ENCODE assay signal across 8 mouse cellular contexts in the genomic region with DNA sequence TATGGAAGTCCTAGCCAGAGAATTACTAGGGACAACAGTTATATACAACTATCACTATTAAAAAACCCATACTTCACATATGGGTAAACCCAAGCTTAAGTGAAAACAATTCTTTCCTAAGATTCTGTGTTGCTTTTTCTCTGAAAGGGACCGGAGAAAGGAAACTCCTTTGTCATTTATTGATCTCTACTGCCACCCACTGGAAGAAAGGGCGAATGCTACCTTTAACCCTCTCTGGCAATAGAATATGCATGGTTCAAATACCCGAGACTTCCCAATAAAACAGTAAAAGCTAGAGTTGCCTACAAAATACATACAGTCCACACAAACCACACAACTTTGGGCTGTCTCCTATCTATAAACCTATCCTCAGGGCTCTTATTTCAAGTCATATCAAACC. TPM values are rescaled to one million over a fixed set of nuclear protein-coding genes. Genes with fewer than 3 reads are reported as not detected.
DNase-seq lines count a peak whose midpoint lies in the region; ATAC-seq and TF ChIP-seq lines count a peak whose summit lies in the region.

No protein-coding gene starts in this region.

- H3K27me3 ChIP-seq in kidney, postnatal 0 days (ENCODE audit: insufficient read depth, low read length), result no peaks in the 10 kb centered on the region
- 0 out of 2 replicates have a peak, but pooled peaks cover 5% of the 10 kb centered on the region for H3K27me3 ChIP-seq in limb, embryonic 14.5 days (ENCODE audit: control insufficient read depth, insufficient read depth, low read length)

- TF ChIP-seq CTCF in kidney, postnatal 0 days (IDR thresholded peaks at IDR 0.05; ENCODE audit: low read depth), result peak; percentile 71

- no peak for ATAC-seq in kidney, postnatal 0 days (replicated peaks; ENCODE audit: low FRiP score, low read depth)
- no peak for ATAC-seq in limb, embryonic 14.5 days (ENCODE audit: low FRiP score, low read depth)

- no peak overlapping the region for H3K4me3 ChIP-seq in kidney, postnatal 0 days (replicated peaks; ENCODE audit: low read depth, low read length)
- no peak overlapping the region for H3K4me3 ChIP-seq in limb, embryonic 14.5 days (replicated peaks; ENCODE audit: low read length)

- H3K4me1 ChIP-seq in kidney, postnatal 0 days (replicated peaks; ENCODE audit: insufficient read depth, low read length), result no peaks in the 10 kb centered on the region
- H3K4me1 ChIP-seq in limb, embryonic 14.5 days (ENCODE audit: control insufficient read depth, insufficient read depth, low read length), result no peaks in the 10 kb centered on the region

- H3K36me3 ChIP-seq in kidney, postnatal 0 days (ENCODE audit: insufficient read depth, low read length), result no peaks in the 10 kb centered on the region
- no peaks in the 10 kb centered on the region for H3K36me3 ChIP-seq in limb, embryonic 14.5 days (ENCODE audit: control insufficient read depth, insufficient read depth, low read length)

- no peak overlapping the region for H3K9ac ChIP-seq in kidney, postnatal 0 days (ENCODE audit: low read depth, low read length)
- H3K9ac ChIP-seq in limb, embryonic 14.5 days (ENCODE audit: low read depth, low read length, severe bottlenecking), result no peak overlapping the region

- H3K4me2 ChIP-seq in kidney, postnatal 0 days (ENCODE audit: low read length), result no peak overlapping the region
- H3K4me2 ChIP-seq in limb, embryonic 14.5 days (replicated peaks; ENCODE audit: low read depth, low read length, severe bottlenecking), result no peak overlapping the region

- WGBS in kidney, postnatal 0 days, result 20% methylated on average over 3 of the region's 3 CpGs
- WGBS in limb, embryonic 14.5 days, result 15% methylated on average over 3 of the region's 3 CpGs

- no peak for TF ChIP-seq POLR2A in limb, embryonic 14.5 days (IDR thresholded peaks at IDR 0.05; ENCODE audit: borderline replicate concordance, extremely low read depth, insufficient read depth, insufficient read length)

- no peaks in the 10 kb centered on the region for H3K9me3 ChIP-seq in kidney, postnatal 0 days (replicated peaks; ENCODE audit: low read length)
- no peaks in the 10 kb centered on the region for H3K9me3 ChIP-seq in limb, embryonic 14.5 days (ENCODE audit: control insufficient read depth, low read length)

- DNase-seq in CD4-positive helper T cell, adult 2 months (ENCODE audit: low read depth, low spot score), result peak; percentile 11
- DNase-seq in MN1 (ENCODE audit: low spot score), result peak; percentile 61
- DNase-seq in cerebellum, adult 9-10 months, result peak; percentile 60
- peak; percentile 3 to 40 for DNase-seq in frontal cortex, postnatal 10 days (ENCODE audit: low spot score in 2 of 2)
- peak; percentile 69 for DNase-seq in kidney, postnatal 0 days (ENCODE audit: low spot score)
- peak; percentile 59 for DNase-seq in limb, embryonic 14.5 days (ENCODE audit: low spot score)
- DNase-seq in natural killer cell, adult 2 months (ENCODE audit: low spot score in 2 of 2), result peak; percentile 5 to 6
- DNase-seq in thymus, postnatal 4 days, result peak; percentile 55

- no peak overlapping the region for H3K27ac ChIP-seq in kidney, postnatal 0 days
- H3K27ac ChIP-seq in limb, embryonic 14.5 days (replicated peaks; ENCODE audit: low read depth, low read length), result no peak overlapping the region

RNA-seq across cellular contexts. Expression of gene Ace2, which starts 40.6 kb away (rescaled TPM):
- 71.0 and 79.2 TPM in 2 replicates for polyA plus RNA-seq in kidney, postnatal 0 days (2015; fragmentation: Nextera tagmentation; extraction: Ambion mirVana)
- polyA plus RNA-seq in limb, embryonic 14.5 days (2012; rRNA removed), result 1.7 and 2.4 TPM in 2 replicates
- polyA plus RNA-seq in limb, embryonic 14.5 days (2014; fragmentation: Nextera tagmentation; extraction: Ambion mirVana), result 3.7 and 6.2 TPM in 2 replicates

Comparison
In these comparisons a context has a peak if more than half of its experiments do, and no peak if none do; other contexts are left out.
1. DNase-seq: peak in every context shown above with its lines; median percentile 69 in kidney, postnatal 0 days; 61 in MN1; 60 in cerebellum, adult 9-10 months; 59 in limb, embryonic 14.5 days; 55 in thymus, postnatal 4 days; 22 in frontal cortex, postnatal 10 days; 11 in CD4-positive helper T cell, adult 2 months; 6 in natural killer cell, adult 2 months.
2. RNA of gene Ace2, which starts 40.6 kb away (polyA plus RNA-seq): 71.0 to 79.2 TPM in kidney, postnatal 0 days; 1.7 to 6.2 TPM in limb, embryonic 14.5 days; every median in the first group is over 10 times any median in the second.